In the genomic region with DNA sequence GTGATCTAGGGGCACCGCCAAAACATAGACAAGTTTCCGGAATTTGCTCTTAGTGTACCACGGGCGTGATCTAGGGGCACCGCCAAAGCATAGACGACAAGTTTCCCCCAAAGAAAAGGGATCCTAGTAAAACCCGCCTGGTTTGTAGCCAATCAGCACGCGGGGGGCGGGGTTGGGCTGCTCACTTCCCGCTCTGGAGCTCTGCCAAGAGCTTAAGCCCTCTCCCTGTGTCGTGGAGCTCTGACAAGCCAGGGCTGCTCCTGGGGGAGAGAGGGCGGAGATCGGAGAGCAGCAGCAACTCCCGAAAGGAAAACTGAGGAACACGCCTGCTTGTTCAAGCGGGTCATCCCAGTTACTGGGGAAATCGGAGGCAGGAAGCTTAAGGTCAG, we compare ENCODE assay signal across 9 mouse cellular contexts. TPM values are rescaled to one million over a fixed set of nuclear protein-coding genes. Genes with fewer than 3 reads are reported as not detected.
DNase-seq lines count a peak whose midpoint lies in the region; ATAC-seq and TF ChIP-seq lines count a peak whose summit lies in the region.
"Had no signal": no experiment of that assay in that cellular context is flagged by ENCODE, and none has a peak within 500 bp of the region (broad histone marks: within the 10 kb centered on the region; RNA-seq: fewer than 3 reads in every experiment).

No protein-coding gene starts in this region.

- H3K27me3 ChIP-seq in embryonic facial prominence, embryonic 13.5 days, result no peaks in the 10 kb centered on the region
- no peaks in the 10 kb centered on the region; the same call in 1 of the 2 replicates for H3K27me3 ChIP-seq in heart, embryonic 10.5 days (ENCODE audit: insufficient read depth, poor library complexity, severe bottlenecking)
- H3K27me3 ChIP-seq in kidney, embryonic 14.5 days (ENCODE audit: control insufficient read depth, insufficient read depth, low read length), result no peaks in the 10 kb centered on the region
- no peaks in the 10 kb centered on the region; the same call in 1 of the 2 replicates for H3K27me3 ChIP-seq in liver, embryonic 11.5 days (replicated peaks; ENCODE audit: control insufficient read depth, insufficient read depth, low read length)
- no peaks in the 10 kb centered on the region for H3K27me3 ChIP-seq in myocyte (ENCODE audit: control insufficient read depth, insufficient read depth, insufficient read length)
- H3K27me3 ChIP-seq: Patski had no signal

- peak overlapping the region; percentile 68 for H3K4me2 ChIP-seq in embryonic facial prominence, embryonic 13.5 days
- peak overlapping the region; percentile 51 for H3K4me2 ChIP-seq in kidney, embryonic 14.5 days (replicated peaks; ENCODE audit: low read depth, low read length)
- peak overlapping the region; percentile 83 for H3K4me2 ChIP-seq in liver, embryonic 11.5 days
- peak overlapping the region; percentile 78 for H3K4me2 ChIP-seq in myocyte (ENCODE audit: low read depth)

- H3K4me3 ChIP-seq in embryonic facial prominence, embryonic 13.5 days, result peak overlapping the region; percentile 36
- H3K4me3 ChIP-seq in heart, embryonic 10.5 days, result peak overlapping the region; percentile 54
- peak overlapping the region; percentile 32 for H3K4me3 ChIP-seq in kidney, embryonic 14.5 days (ENCODE audit: low read length)
- H3K4me3 ChIP-seq in liver, embryonic 11.5 days (ENCODE audit: low read depth, low read length), result peak overlapping the region; percentile 53
- peak overlapping the region; percentile 18 for H3K4me3 ChIP-seq in myocyte

- H3K9me3 ChIP-seq in embryonic facial prominence, embryonic 13.5 days, result no peaks in the 10 kb centered on the region
- H3K9me3 ChIP-seq in heart, embryonic 10.5 days, result no peaks in the 10 kb centered on the region
- H3K9me3 ChIP-seq in kidney, embryonic 14.5 days (ENCODE audit: control insufficient read depth, low read length), result no peaks in the 10 kb centered on the region
- no peaks in the 10 kb centered on the region for H3K9me3 ChIP-seq in liver, embryonic 11.5 days (ENCODE audit: control insufficient read depth, low read length)

- H3K4me1 ChIP-seq in embryonic facial prominence, embryonic 13.5 days, result peaks cover 40% of the 10 kb centered on the region
- peaks cover 43% of the 10 kb centered on the region for H3K4me1 ChIP-seq in heart, embryonic 10.5 days
- peaks cover 41% of the 10 kb centered on the region for H3K4me1 ChIP-seq in kidney, embryonic 14.5 days (ENCODE audit: control insufficient read depth, insufficient read depth, low read length)
- H3K4me1 ChIP-seq in liver, embryonic 11.5 days (replicated peaks; ENCODE audit: control insufficient read depth, insufficient read depth, low read length), result peaks cover 31% of the 10 kb centered on the region

- H3K79me2 ChIP-seq in myocyte (ENCODE audit: control insufficient read depth, insufficient read depth), result peaks cover 19% of the 10 kb centered on the region

- TF ChIP-seq POLR2A in myocyte (IDR thresholded peaks at IDR 0.05; ENCODE audit: insufficient read length, low read depth), result peak; percentile 56

- H3K36me3 ChIP-seq in embryonic facial prominence, embryonic 13.5 days, result no peaks in the 10 kb centered on the region
- no peaks in the 10 kb centered on the region for H3K36me3 ChIP-seq in heart, embryonic 10.5 days
- H3K36me3 ChIP-seq in kidney, embryonic 14.5 days (ENCODE audit: control insufficient read depth, insufficient read depth, low read length), result no peaks in the 10 kb centered on the region
- H3K36me3 ChIP-seq in liver, embryonic 11.5 days (ENCODE audit: control insufficient read depth, insufficient read depth, low read length), result no peaks in the 10 kb centered on the region
- no peaks in the 10 kb centered on the region for H3K36me3 ChIP-seq in myocyte (ENCODE audit: control insufficient read depth, insufficient read depth)

- peak; percentile 72 for DNase-seq in 3T3-L1 (ENCODE audit: low read depth, low spot score)
- DNase-seq in adrenal gland, postnatal 25 days, result peak; percentile 90
- peak; percentile 97 for DNase-seq in heart, embryonic 10.5 days (ENCODE audit: low spot score)
- peak; percentile 91 for DNase-seq in liver, embryonic 11.5 days (ENCODE audit: low spot score)
- DNase-seq in spleen, postnatal 4 days (ENCODE audit: low spot score in 2 of 2), result peak; percentile 93 to 95

- WGBS in embryonic facial prominence, embryonic 13.5 days, result under 1% methylated on average over 18 of the region's 18 CpGs
- under 1% methylated on average over 18 of the region's 18 CpGs for WGBS in heart, embryonic 10.5 days
- WGBS in kidney, embryonic 14.5 days, result 1% methylated on average over 18 of the region's 18 CpGs
- WGBS in liver, embryonic 11.5 days, result under 1% methylated on average over 18 of the region's 18 CpGs

- no peak overlapping the region for H3ac ChIP-seq in myocyte (ENCODE audit: control insufficient read depth, insufficient read length)

- peak; percentile 49 for ATAC-seq in embryonic facial prominence, embryonic 13.5 days (ENCODE audit: insufficient number of reproducible peaks, insufficient read depth, low FRiP score, low TSS enrichment, low read depth)
- ATAC-seq in kidney, embryonic 14.5 days (ENCODE audit: low FRiP score, low TSS enrichment), result peak; percentile 51
- ATAC-seq in liver, embryonic 11.5 days (replicated peaks; ENCODE audit: low FRiP score), result peak; percentile 55
- ATAC-seq: Patski had no signal

- peak overlapping the region; percentile 65 for H3K9ac ChIP-seq in embryonic facial prominence, embryonic 13.5 days
- H3K9ac ChIP-seq in kidney, embryonic 14.5 days (ENCODE audit: low read depth, low read length), result peak overlapping the region; percentile 58
- peak overlapping the region; percentile 70 for H3K9ac ChIP-seq in liver, embryonic 11.5 days (ENCODE audit: low read depth, low read length)

- H3K27ac ChIP-seq in embryonic facial prominence, embryonic 13.5 days, result peak overlapping the region; percentile 94
- H3K27ac ChIP-seq in heart, embryonic 10.5 days, result peak overlapping the region; percentile 85
- H3K27ac ChIP-seq in kidney, embryonic 14.5 days (ENCODE audit: low read depth, low read length), result peak overlapping the region; percentile 91
- peak overlapping the region; percentile 82 for H3K27ac ChIP-seq in liver, embryonic 11.5 days (ENCODE audit: low read depth, low read length)

TF ChIP-seq in myocyte, 11 proteins besides CTCF, POLR2A, EP300 and RAD21:
- TF ChIP-seq CEBPB (IDR thresholded peaks at IDR 0.05; ENCODE audit: insufficient read depth, poor library complexity, severe bottlenecking) (no peak), TCF3 (IDR thresholded peaks at IDR 0.05; ENCODE audit: insufficient read length, low read depth) (no peak), POLR2AphosphoS2 (IDR thresholded peaks at IDR 0.05; ENCODE audit: insufficient read length, low read depth) (no peak), MYOG (IDR thresholded peaks at IDR 0.05; ENCODE audit: control insufficient read depth in 1 of 3, insufficient read depth in 1 of 3, insufficient read length in 2 of 3, low read depth in 2 of 3) (no peak), MYOD1 (IDR thresholded peaks at IDR 0.05; ENCODE audit: control insufficient read depth in 1 of 3, insufficient read length in 2 of 3, low read depth in 2 of 3) (no peak), TCF12 (IDR thresholded peaks at IDR 0.05; ENCODE audit: insufficient read depth, poor library complexity, severe bottlenecking) (no peak), E2F4 (IDR thresholded peaks at IDR 0.05; ENCODE audit: insufficient read depth) (no peak), MAX (IDR thresholded peaks at IDR 0.05; ENCODE audit: low read depth) (no peak), REST (IDR thresholded peaks at IDR 0.05; ENCODE audit: insufficient read depth, insufficient read length) (no peak), SRF (IDR thresholded peaks at IDR 0.05; ENCODE audit: control insufficient read depth, insufficient read length, low read depth) (no peak), USF1 (IDR thresholded peaks at IDR 0.05; ENCODE audit: low read depth) (no peak)

RNA-seq across cellular contexts. Expression of a gene that starts 1.8 kb away (rescaled TPM):
- total RNA-seq in adrenal gland, postnatal 25 days (2021), result 33.2 and 35.7 TPM in 2 replicates
- 42.6 and 49.4 TPM in 2 replicates for polyA plus RNA-seq in embryonic facial prominence, embryonic 13.5 days (2015; fragmentation: Nextera tagmentation; extraction: Ambion mirVana)
- polyA plus RNA-seq in heart, embryonic 10.5 days (2016; fragmentation: Nextera tagmentation; extraction: Ambion mirVana), result 35.8 and 58.5 TPM in 2 replicates
- polyA plus RNA-seq in kidney, embryonic 14.5 days (2014; fragmentation: Nextera tagmentation; extraction: Ambion mirVana), result 39.2 and 39.5 TPM in 2 replicates
- 40.2 and 47.4 TPM in 2 replicates for polyA plus RNA-seq in liver, embryonic 11.5 days (2014; fragmentation: Nextera tagmentation; extraction: Ambion mirVana)
- polyA plus RNA-seq in myocyte (2012; fragmentation: generic; extraction: Trizol), result 30.3 TPM

RNA-seq across cellular contexts. Expression of a gene that starts 3.0 kb away (rescaled TPM):
- total RNA-seq in adrenal gland, postnatal 25 days (2021), result 1.6 TPM in 1 of 2 replicates, not detected in the other
- not detected in 2 replicates for polyA plus RNA-seq in embryonic facial prominence, embryonic 13.5 days (2015; fragmentation: Nextera tagmentation; extraction: Ambion mirVana)
- not detected in 2 replicates for polyA plus RNA-seq in heart, embryonic 10.5 days (2016; fragmentation: Nextera tagmentation; extraction: Ambion mirVana)
- polyA plus RNA-seq in kidney, embryonic 14.5 days (2014; fragmentation: Nextera tagmentation; extraction: Ambion mirVana), result not detected in 2 replicates
- 0.55 and 0.66 TPM in 2 replicates for polyA plus RNA-seq in liver, embryonic 11.5 days (2014; fragmentation: Nextera tagmentation; extraction: Ambion mirVana)
- not detected for polyA plus RNA-seq in myocyte (2012; fragmentation: generic; extraction: Trizol)
- polyA plus RNA-seq: Patski had no signal

RNA-seq across cellular contexts. Expression of a gene that starts 40.3 kb away (rescaled TPM):
- 56.6 and 57.8 TPM in 2 replicates for total RNA-seq in adrenal gland, postnatal 25 days (2021)
- 16.1 and 18.3 TPM in 2 replicates for polyA plus RNA-seq in embryonic facial prominence, embryonic 13.5 days (2015; fragmentation: Nextera tagmentation; extraction: Ambion mirVana)
- 18.7 and 20.9 TPM in 2 replicates for polyA plus RNA-seq in heart, embryonic 10.5 days (2016; fragmentation: Nextera tagmentation; extraction: Ambion mirVana)
- polyA plus RNA-seq in kidney, embryonic 14.5 days (2014; fragmentation: Nextera tagmentation; extraction: Ambion mirVana), result 16.8 and 25.9 TPM in 2 replicates
- 58.2 and 61.5 TPM in 2 replicates for polyA plus RNA-seq in liver, embryonic 11.5 days (2014; fragmentation: Nextera tagmentation; extraction: Ambion mirVana)
- 612 TPM for polyA plus RNA-seq in myocyte (2012; fragmentation: generic; extraction: Trizol)

Comparison
In these comparisons a context has a peak if more than half of its experiments do, and no peak if none do; other contexts are left out.
1. Peak in every context shown above with its lines: DNase-seq, ATAC-seq, H3K4me3 ChIP-seq and H3K27ac ChIP-seq.